ENCODE assay signal across 21 mouse cellular contexts in genomic region chr3:14964795-14965194, GRCm38 (mm10).
A peak's percentile ranks its signal among the peaks of the same experiment; 100 is the strongest.
DNase-seq lines count a peak whose midpoint lies in the region; ATAC-seq and TF ChIP-seq lines count a peak whose summit lies in the region.
"Had no signal": no experiment of that assay in that cellular context is flagged by ENCODE, and none has a peak within 500 bp of the region (broad histone marks: within the 10 kb centered on the region; RNA-seq: fewer than 3 reads in every experiment).

No protein-coding gene starts in this region.

- no peak for DNase-seq in liver
- DNase-seq in 416B (ENCODE audit: low read depth): peak; percentile 38
- DNase-seq in Patski (ENCODE audit: low read depth, low spot score): no peak
- no peak for DNase-seq in testis, postnatal 14 days (ENCODE audit: low spot score)
- DNase-seq in thymus, postnatal 25 days: no peak
- DNase-seq: adrenal gland, adult 2 months; adrenal gland, postnatal 14 days; cerebellum, adult 11 months; cerebellum, adult 2 months; cerebellum, adult 9-11 months; cerebellum, postnatal 25 days; forebrain, postnatal 0 days; gastrocnemius, adult 2 months; gastrocnemius, postnatal 14 days; heart, adult 11 months had no signal

- 78% methylated on average over 5 of the region's 5 CpGs for WGBS in liver, embryonic 12.5 days (ENCODE audit: insufficient replicate concordance)

- POLR2A ChIA-PET in Patski (lab: Charles Lee): interaction anchor here (1.6 kb wide), 1 partner anchor 14 kb away, joined by 5 read pairs; no protein-coding TSS in a partner anchor

- no peaks in the 10 kb centered on the region for H3K27me3 ChIP-seq in liver, embryonic 12.5 days (replicated peaks)
- no peaks in the 10 kb centered on the region for H3K27me3 ChIP-seq in Patski
- H3K27me3 ChIP-seq: hindbrain, embryonic 12.5 days; hindbrain, embryonic 15.5 days had no signal

- H3K4me3 ChIP-seq in liver, embryonic 12.5 days: no peak overlapping the region
- H3K4me3 ChIP-seq: forebrain, embryonic 10.5 days; gastrocnemius, adult 2 months; hindbrain, embryonic 12.5 days; hindbrain, embryonic 15.5 days had no signal

- CTCF ChIA-PET in Patski (lab: Charles Lee): interaction anchor here (1.1 to 1.8 kb wide), 5 partner anchors 13 to 66 kb away, joined by 3 to 6 read pairs (median 4); no protein-coding TSS in a partner anchor

- no peak overlapping the region for H3K4me2 ChIP-seq in liver, embryonic 12.5 days
- H3K4me2 ChIP-seq: heart, embryonic 11.5 days; hindbrain, embryonic 12.5 days; hindbrain, embryonic 15.5 days had no signal

- peaks cover 21% of the 10 kb centered on the region for H3K4me1 ChIP-seq in liver, embryonic 12.5 days
- H3K4me1 ChIP-seq: hindbrain, embryonic 15.5 days had no signal

- H3K36me3 ChIP-seq in liver, embryonic 12.5 days: no peaks in the 10 kb centered on the region
- H3K36me3 ChIP-seq: forebrain, embryonic 10.5 days; hindbrain, embryonic 12.5 days; hindbrain, embryonic 15.5 days had no signal

- H3K9ac ChIP-seq in liver, embryonic 12.5 days: no peak overlapping the region
- H3K9ac ChIP-seq: forebrain, postnatal 0 days; hindbrain, embryonic 12.5 days; hindbrain, embryonic 15.5 days had no signal

- in situ Hi-C loops in Patski (cut with MboI; ENCODE audit: low pct_unique_long_range_greater_than_20kb): no loop called here

- ATAC-seq in liver, embryonic 12.5 days: no peak
- ATAC-seq in Patski: peak; percentile 81
- ATAC-seq: forebrain, embryonic 14.5 days; forebrain, postnatal 0 days had no signal

- no peak for TF ChIP-seq CTCF in Patski (IDR thresholded peaks at IDR 0.05)

- H3K27ac ChIP-seq in liver, embryonic 12.5 days: peak overlapping the region; percentile 48; the same call in 1 of the 2 replicates
- H3K27ac ChIP-seq: forebrain, embryonic 10.5 days; gastrocnemius, adult 2 months; hindbrain, embryonic 12.5 days; hindbrain, embryonic 15.5 days had no signal

- no peaks in the 10 kb centered on the region for H3K9me3 ChIP-seq in liver, embryonic 12.5 days (replicated peaks)
- H3K9me3 ChIP-seq: forebrain, embryonic 10.5 days; hindbrain, embryonic 12.5 days; hindbrain, embryonic 15.5 days had no signal
